Mouse (Mus musculus): ENCODE results near the gene Odf2l. TPM values are rescaled to one million over a fixed set of nuclear protein-coding genes. Genes with fewer than 3 reads are reported as not detected.

The Odf2l gene
- total RNA-seq, 2 experiments from 2014 or later: 9.3 to 13.0 TPM

GRCm38 (mm10) chr3:145140236-145140635, 21.8 kb downstream of the Odf2l start:
- no peak for DNase-seq

- no peak for DNase-seq
Observed at GRCm38 (mm10) chr3:145142925-145143324, 24.5 kb downstream of the Odf2l start.

DNA sequence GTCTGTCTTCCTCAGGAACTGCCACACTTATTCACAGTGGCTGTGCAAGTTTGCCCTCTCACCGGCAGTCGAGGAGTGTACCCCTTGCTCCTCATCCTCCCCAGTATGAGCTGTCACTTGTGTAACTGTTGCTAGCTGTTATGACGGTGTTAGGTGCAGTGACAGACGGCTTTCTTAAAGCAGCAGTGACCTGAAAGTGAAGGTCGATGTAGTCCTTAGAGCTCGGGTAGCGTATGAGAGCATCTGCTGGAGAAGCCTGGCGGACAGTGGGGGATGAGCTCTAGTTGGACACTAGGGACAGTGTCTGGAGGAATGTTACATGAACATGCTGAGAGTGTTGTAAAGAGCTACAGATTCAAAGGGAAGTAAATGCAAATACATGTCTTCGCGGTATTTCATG, 25.5 kb downstream of the Odf2l start:
- DNase-seq: no peak

- no peak for DNase-seq
Observed at GRCm38 (mm10) chr3:145146871-145147270, 28.5 kb downstream of the Odf2l start.

DNA sequence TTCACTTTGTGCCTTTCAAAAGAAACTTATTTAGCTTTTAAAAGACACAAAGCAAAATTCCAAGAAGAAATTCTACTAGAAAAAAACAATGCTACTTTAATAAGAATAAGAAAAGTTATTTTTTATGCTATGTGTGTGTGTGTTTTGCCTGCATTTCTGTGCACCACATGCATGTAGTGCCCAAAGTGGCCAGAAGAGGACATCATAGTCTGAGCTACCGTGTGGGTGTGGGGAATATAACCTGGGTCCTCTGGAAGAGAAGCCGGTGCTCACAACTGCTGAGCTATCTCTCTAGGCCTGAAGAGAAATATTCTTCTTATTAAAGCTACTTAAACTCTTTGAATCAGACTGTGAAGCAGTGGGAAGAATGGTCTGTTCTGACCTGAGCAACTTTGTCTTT, 29.1 kb downstream of the Odf2l start:
- no peak for DNase-seq

GRCm38 (mm10) chr3:145147952-145148351, 29.6 kb downstream of the Odf2l start:
- DNase-seq: no peak

DNA sequence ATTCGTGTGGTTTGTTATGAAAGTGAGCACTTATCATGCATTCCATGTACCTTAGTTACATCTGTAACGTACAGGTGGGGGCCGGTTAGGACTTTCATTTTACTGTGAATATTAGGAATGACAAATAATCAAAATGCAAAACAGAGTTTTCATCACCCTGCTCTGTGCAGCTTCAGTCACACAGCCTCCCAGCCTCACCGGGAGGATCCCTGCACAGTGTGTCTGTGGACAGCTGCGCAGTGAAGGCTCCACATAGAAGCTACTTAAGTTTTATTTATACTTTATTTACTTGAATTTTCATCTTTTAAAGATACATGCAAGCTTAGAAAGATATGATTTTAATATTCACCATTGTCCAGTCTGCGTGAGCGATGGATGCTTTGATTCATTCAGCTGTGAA, 32.7 kb downstream of the Odf2l start:
- DNase-seq: no peak

GRCm38 (mm10) chr3:145151933-145152332, 33.5 kb downstream of the Odf2l start:
- peak; percentile 27 to 36 for DNase-seq

DNA sequence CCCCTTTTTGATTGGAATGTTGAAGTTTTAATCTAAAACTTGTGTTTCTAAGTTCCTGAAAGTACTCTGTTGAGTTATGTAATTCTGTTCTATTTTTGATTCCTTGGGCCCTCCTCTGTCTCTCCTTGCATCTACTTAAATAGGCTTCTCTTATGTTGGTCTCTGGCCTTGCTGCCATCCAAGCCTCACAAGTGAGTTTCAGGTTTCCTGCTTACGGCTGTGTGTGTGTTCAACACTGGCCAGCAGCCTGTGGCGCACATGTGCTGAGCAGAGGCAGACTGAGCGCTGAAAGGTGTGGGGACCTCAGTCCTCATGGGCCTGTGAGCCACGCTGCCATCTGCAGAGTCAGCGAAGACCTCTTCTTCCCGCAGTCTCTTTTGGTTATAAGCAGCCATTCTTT, 38.5 kb downstream of the Odf2l start:
- DNase-seq: no peak

DNA sequence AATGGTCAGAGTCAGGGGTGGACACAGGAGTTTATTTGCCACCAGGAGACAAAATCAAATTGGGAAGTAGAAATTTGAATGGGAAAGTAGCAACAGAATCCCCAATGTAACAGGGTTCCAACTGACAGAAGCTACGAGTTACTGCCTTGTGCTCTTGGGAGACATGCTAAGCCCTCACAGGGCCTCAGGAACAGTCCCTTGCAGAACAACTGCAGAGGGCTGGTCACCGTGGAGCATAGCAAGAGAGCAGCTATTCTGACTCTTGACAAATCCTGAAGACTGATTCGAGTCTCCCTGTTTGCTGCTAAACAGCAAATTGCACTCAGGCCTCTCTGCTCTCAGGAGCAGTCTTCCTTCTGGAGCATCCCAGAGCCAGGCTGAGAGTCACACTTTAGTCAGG, 40.1 kb downstream of the Odf2l start:
- DNase-seq: no peak

GRCm38 (mm10) chr3:145166741-145167140, 48.4 kb downstream of the Odf2l start:
- no peak for DNase-seq

- DNase-seq: no peak
Observed at GRCm38 (mm10) chr3:145167766-145168165, 49.4 kb downstream of the Odf2l start.

GRCm38 (mm10) chr3:145168844-145169696, 50.7 kb downstream of the Odf2l start:
- no peak for DNase-seq

DNA sequence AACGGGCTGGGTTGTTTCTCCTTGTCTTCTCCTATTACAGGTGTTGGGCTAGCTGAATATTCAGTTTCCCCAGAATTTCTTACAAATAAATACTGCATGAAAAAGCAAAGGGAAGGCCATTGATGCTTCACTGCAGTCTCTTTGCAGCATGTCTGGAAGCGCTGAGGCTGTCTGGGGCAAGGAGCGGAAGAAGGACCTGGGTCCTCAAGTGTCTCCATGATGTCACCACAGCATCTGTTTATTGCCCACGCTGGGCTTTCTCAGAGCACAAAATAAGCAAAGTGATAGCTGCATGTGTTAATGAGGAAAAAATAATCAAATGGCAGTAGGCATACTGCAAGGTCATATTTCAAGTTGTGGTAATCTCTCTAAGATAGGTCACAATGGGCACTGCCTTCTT, 51.6 kb downstream of the Odf2l start:
- no peak for DNase-seq

GRCm38 (mm10) chr3:145170604-145171389, 52.4 kb downstream of the Odf2l start:
- no peak for DNase-seq

GRCm38 (mm10) chr3:145171390-145172060, 53.1 kb downstream of the Odf2l start:
- DNase-seq: no peak

DNA sequence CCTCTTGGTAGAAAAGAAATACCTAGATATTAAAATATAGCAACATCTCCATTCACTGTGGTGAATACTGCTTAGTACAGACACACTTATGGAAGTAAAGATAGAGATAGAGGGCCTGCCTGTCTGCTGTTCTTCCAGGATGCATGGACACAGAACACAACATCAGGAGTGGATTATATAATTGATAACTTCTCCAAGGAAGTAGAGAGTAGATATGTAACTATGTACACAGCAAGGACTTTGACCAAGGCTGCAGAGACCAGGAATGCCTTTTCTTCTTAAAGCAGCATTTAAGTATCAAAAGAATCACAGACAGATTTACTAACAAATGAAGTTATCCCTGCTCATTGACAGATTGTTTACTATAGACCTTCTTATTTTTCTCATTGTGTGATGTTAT, 66.3 kb downstream of the Odf2l start:
- DNase-seq: no peak

- no peak for DNase-seq
Observed at GRCm38 (mm10) chr3:145191972-145192371, 73.6 kb downstream of the Odf2l start.

GRCm38 (mm10) chr3:145195240-145195923, 77.0 kb downstream of the Odf2l start:
- no peak for DNase-seq

DNA sequence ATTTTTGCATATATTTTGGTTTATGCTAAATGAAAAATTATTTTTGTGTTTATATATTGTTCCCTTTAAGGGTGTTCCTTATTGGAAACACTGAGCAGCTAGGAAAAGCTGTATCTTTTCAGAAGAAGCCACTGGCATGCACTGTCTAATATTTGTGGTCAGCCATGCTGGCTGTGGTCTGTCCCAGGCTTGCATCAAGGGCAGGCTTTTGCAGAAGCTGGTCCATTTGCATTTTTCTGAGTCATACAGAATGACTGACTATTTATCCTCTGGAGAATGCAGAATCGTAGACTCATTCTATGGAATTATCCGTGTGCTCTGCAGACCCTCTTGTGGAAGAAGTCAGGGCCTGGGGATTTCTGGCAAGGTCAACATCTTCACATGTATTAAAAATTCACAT, 79.7 kb downstream of the Odf2l start:
- DNase-seq: no peak

All from heart, adult 18-20 months (tissue).